Mouse (Mus musculus) liver, adult 2 months (tissue): ENCODE data around the gene Get4.

Experiments used
- CTCF ChIP-seq: fragments of 200-500 bp; IDR thresholded peaks from 2 replicates; pipeline ENCODE4 v1.5.1; 2011; ENCODE audit warnings: low read depth, low read length, control low read depth
- POLR2A ChIP-seq: fragments of 200-500 bp; IDR thresholded peaks from 2 replicates; pipeline ENCODE4 v1.6.1; 2011; ENCODE audit warnings: low read length, control low read depth; ENCODE audit not compliant: insufficient read depth; ENCODE audit errors: extremely low read depth

GRCm38 (mm10) chr5:139309946-139310345 is 57.8 kb downstream of the Get4 start:
- TF ChIP-seq CTCF (no peak), POLR2A (no peak)
